Mouse (Mus musculus) lung, postnatal 10 days (tissue): ENCODE results near the gene Spocd1.
A peak's percentile ranks its signal among the peaks of the same experiment; 100 is the strongest.
"Not testable (repeated sequence)": the region's sequence is repeated elsewhere in the genome, so short reads cannot be mapped to it uniquely, and the experiment has no call there.

Source experiments
- DNase-seq: peaks from one replicate; pipeline ENCODE4 v3.0.0; 2021

The Spocd1 gene

GRCm38 (mm10) chr4:129928949-129929348 lies at the start of gene Spocd1:
TSS of gene Spocd1 (plus strand) at chr4:129929249.
- no peak for DNase-seq

GRCm38 (mm10) chr4:129880615-129881014 lies 48.4 kb upstream of the Spocd1 start:
- no peak for DNase-seq

- no peak for DNase-seq
These were observed 47.4 kb upstream of the Spocd1 start for GRCm38 (mm10) chr4:129881661-129882060.

GRCm38 (mm10) chr4:129882555-129883293 lies 46.3 kb upstream of the Spocd1 start:
- DNase-seq: peak; percentile 77

GRCm38 (mm10) chr4:129884041-129884930 lies 44.8 kb upstream of the Spocd1 start:
- DNase-seq: no peak

GRCm38 (mm10) chr4:129889661-129890060 lies 39.4 kb upstream of the Spocd1 start:
- DNase-seq: no peak

GRCm38 (mm10) chr4:129890094-129890493 lies 39.0 kb upstream of the Spocd1 start:
- no peak for DNase-seq

GRCm38 (mm10) chr4:129894861-129895260 lies 34.2 kb upstream of the Spocd1 start:
- DNase-seq: no peak

GRCm38 (mm10) chr4:129898815-129899214 lies 30.2 kb upstream of the Spocd1 start:
- not testable (repeated sequence) for DNase-seq

GRCm38 (mm10) chr4:129902394-129902793 lies 26.7 kb upstream of the Spocd1 start:
- DNase-seq: no peak

- no peak for DNase-seq
These were observed 25.5 kb upstream of the Spocd1 start for GRCm38 (mm10) chr4:129903577-129903976.

GRCm38 (mm10) chr4:129905032-129905431 lies 24.0 kb upstream of the Spocd1 start:
- DNase-seq: no peak

- no peak for DNase-seq
These were observed 23.0 kb upstream of the Spocd1 start for GRCm38 (mm10) chr4:129906016-129906415.

- DNase-seq: no peak
These were observed 20.2 kb upstream of the Spocd1 start for GRCm38 (mm10) chr4:129908836-129909235.

- peak; percentile 23 for DNase-seq
These were observed 19.8 kb upstream of the Spocd1 start for GRCm38 (mm10) chr4:129909261-129909731.

GRCm38 (mm10) chr4:129912998-129913397 lies 16.1 kb upstream of the Spocd1 start:
- no peak for DNase-seq

GRCm38 (mm10) chr4:129913761-129914644 lies 15.0 kb upstream of the Spocd1 start:
- peak; percentile 77 for DNase-seq

GRCm38 (mm10) chr4:129914686-129915085 lies 14.4 kb upstream of the Spocd1 start:
- no peak for DNase-seq

GRCm38 (mm10) chr4:129915349-129915988 lies 13.6 kb upstream of the Spocd1 start:
- DNase-seq: no peak

- peak; percentile 49 for DNase-seq
These were observed 12.9 kb upstream of the Spocd1 start for GRCm38 (mm10) chr4:129916159-129916558.

GRCm38 (mm10) chr4:129917016-129917603 lies 11.9 kb upstream of the Spocd1 start:
- peak; percentile 53 for DNase-seq

- DNase-seq: no peak
These were observed 10.6 kb upstream of the Spocd1 start for GRCm38 (mm10) chr4:129918464-129918863.
